ENCODE assay signal across 8 mouse cellular contexts in genomic region chr3:107754632-107755031, GRCm38 (mm10). TPM values are rescaled to one million over a fixed set of nuclear protein-coding genes. Genes with fewer than 3 reads are reported as not detected.
DNase-seq lines count a peak whose midpoint lies in the region; ATAC-seq and TF ChIP-seq lines count a peak whose summit lies in the region.

No protein-coding gene starts in this region.

- H3K36me3 ChIP-seq in testis, adult 2 months (ENCODE audit: control insufficient read depth, insufficient read depth, low read length), result no peaks in the 10 kb centered on the region
- H3K36me3 ChIP-seq in intestine, embryonic 15.5 days, result peaks cover 6% of the 10 kb centered on the region; the same call in 1 of the 2 replicates

- no peak overlapping the region for H3K9ac ChIP-seq in intestine, embryonic 15.5 days

- no peaks in the 10 kb centered on the region for H3K27me3 ChIP-seq in testis, adult 2 months (ENCODE audit: control insufficient read depth, insufficient read depth, low read length)
- 0 out of 2 replicates have a peak, but pooled peaks cover 6% of the 10 kb centered on the region for H3K27me3 ChIP-seq in intestine, embryonic 15.5 days (replicated peaks)

- 0 out of 2 replicates have a peak, but pooled peaks have one; percentile 26 for ATAC-seq in intestine, embryonic 15.5 days

- no peak overlapping the region for H3K4me2 ChIP-seq in intestine, embryonic 15.5 days (replicated peaks)

- peak; percentile 62 for DNase-seq in gastrocnemius, adult 2 months
- DNase-seq in gastrocnemius, postnatal 36 days, result no peak
- DNase-seq in testis, postnatal 10 days (ENCODE audit: low spot score), result no peak
- DNase-seq in cerebellum, adult 9-11 months, result peak; percentile 40
- peak; percentile 64 for DNase-seq in mesoderm, embryonic 11.5 days (ENCODE audit: low read depth, low spot score)
- no peak for DNase-seq in ovary, postnatal 36 days (ENCODE audit: low spot score)

- H3K27ac ChIP-seq in gastrocnemius, adult 2 months, result peak overlapping the region; percentile 8; the same call in 1 of the 2 replicates
- H3K27ac ChIP-seq in testis, adult 2 months (ENCODE audit: control insufficient read depth, insufficient read depth, low read depth, low read length), result no peak overlapping the region
- no peak overlapping the region for H3K27ac ChIP-seq in intestine, embryonic 15.5 days

- 41% methylated on average over 3 of the region's 3 CpGs for WGBS in intestine, embryonic 15.5 days

- H3K9me3 ChIP-seq in intestine, embryonic 15.5 days, result no peaks in the 10 kb centered on the region

- H3K4me3 ChIP-seq in gastrocnemius, adult 2 months, result no peak overlapping the region
- no peak overlapping the region for H3K4me3 ChIP-seq in testis, adult 2 months (ENCODE audit: control insufficient read depth, low read depth, low read length)
- H3K4me3 ChIP-seq in intestine, embryonic 15.5 days (replicated peaks), result no peak overlapping the region

- H3K4me1 ChIP-seq in testis, adult 2 months (ENCODE audit: control insufficient read depth, insufficient read depth, low read length), result peaks cover 4% of the 10 kb centered on the region
- H3K4me1 ChIP-seq in intestine, embryonic 15.5 days (replicated peaks), result peaks cover 18% of the 10 kb centered on the region

- TF ChIP-seq POLR2A in testis, adult 2 months (IDR thresholded peaks at IDR 0.05; ENCODE audit: control insufficient read depth, low read depth, low read length), result no peak

- intact Hi-C loops in gastrocnemius, adult 2 months (cut with DNase I), result loop anchor here (2.0 kb wide), 1 partner anchor 58 kb away; the partner anchor contains the start of gene Ahcyl1
- intact Hi-C loops in gastrocnemius, postnatal 36 days (cut with DNase I), result no loop called here

- peak; percentile 96 for TF ChIP-seq CTCF in gastrocnemius, adult 2 months (IDR thresholded peaks at IDR 0.05)
- 0 out of 2 replicates have a peak, but pooled peaks have one; percentile 23 for TF ChIP-seq CTCF in testis, adult 2 months (IDR thresholded peaks at IDR 0.05; ENCODE audit: control insufficient read depth, insufficient read depth, insufficient replicate concordance, low read depth, low read length)

RNA-seq across cellular contexts. Expression of gene Csf1, which starts 5.6 kb away (rescaled TPM):
- total RNA-seq in gastrocnemius, adult 2 months (2021), result 1 to 10 TPM; 7.9 to 8.5 TPM
- 1 to 10 TPM; 6.0 to 9.7 TPM for total RNA-seq in gastrocnemius, postnatal 36 days (2021)
- polyA plus RNA-seq in testis, adult 2 months (2012; rRNA removed), result 2.8 and 3.5 TPM in 2 replicates
- polyA plus RNA-seq in intestine, embryonic 15.5 days (2015; fragmentation: Nextera tagmentation; extraction: Ambion mirVana), result 12.1 and 13.3 TPM in 2 replicates

RNA-seq across cellular contexts. Expression of gene Ahcyl1, which starts 58.3 kb away (rescaled TPM):
- total RNA-seq in gastrocnemius, adult 2 months (2021), result 10 to 100 TPM; 30.0 to 33.0 TPM
- 10 to 100 TPM; 25.0 to 28.9 TPM for total RNA-seq in gastrocnemius, postnatal 36 days (2021)
- 35.7 and 48.2 TPM in 2 replicates for polyA plus RNA-seq in testis, adult 2 months (2012; rRNA removed)
- polyA plus RNA-seq in intestine, embryonic 15.5 days (2015; fragmentation: Nextera tagmentation; extraction: Ambion mirVana), result 77.6 and 79.8 TPM in 2 replicates

Comparison
In these comparisons a context has a peak if more than half of its experiments do, and no peak if none do; other contexts are left out.
1. DNase-seq: peak in gastrocnemius, adult 2 months (single experiment), cerebellum, adult 9-11 months (single experiment) and mesoderm, embryonic 11.5 days (single experiment); none in gastrocnemius, postnatal 36 days (0 of 2), testis, postnatal 10 days (single experiment) and ovary, postnatal 36 days (single experiment).